Mouse (Mus musculus) adrenal gland (tissue): Measurements from ENCODE around the gene Rbmy.
"Not testable (repeated sequence)": the region's sequence is repeated elsewhere in the genome, so short reads cannot be mapped to it uniquely, and the experiment has no call there.

Experiments
- intact Hi-C: fragments of 180-260 bp; cut with DNase I; formaldehyde crosslinking; loops from one replicate; pipeline ENCODE4 v1.15.1; 2025
- long read RNA-seq, 2 experiments: library from polyadenylated mRNA; unstranded; transcript quantifications; one replicate each; pipeline ENCODE4 v2.0.0; 2020; ENCODE audit warnings: borderline replicate concordance in 1 of 2; ENCODE audit not compliant: insufficient replicate concordance in 1 of 2

Gene Rbmy
- long read RNA-seq, experiment 1, result 0 reads
- long read RNA-seq, experiment 2, result 0 reads

GRCm38 (mm10) chrY:2830380-2830779 lies at the start of gene Rbmy, which contains the start of gene Gm10256:
Rbmy (plus strand) TSS chrY:2830680.
Gm10256 (plus strand) TSS chrY:2830699.
- intact Hi-C loops, result not testable (repeated sequence)

GRCm38 (mm10) chrY:2796105-2796504 lies 34.4 kb upstream of the Rbmy start, which contains the start of gene Gm4064:
Gm4064 (minus strand) TSS chrY:2796205.
- intact Hi-C loops, result not testable (repeated sequence)
